In the genomic region with DNA sequence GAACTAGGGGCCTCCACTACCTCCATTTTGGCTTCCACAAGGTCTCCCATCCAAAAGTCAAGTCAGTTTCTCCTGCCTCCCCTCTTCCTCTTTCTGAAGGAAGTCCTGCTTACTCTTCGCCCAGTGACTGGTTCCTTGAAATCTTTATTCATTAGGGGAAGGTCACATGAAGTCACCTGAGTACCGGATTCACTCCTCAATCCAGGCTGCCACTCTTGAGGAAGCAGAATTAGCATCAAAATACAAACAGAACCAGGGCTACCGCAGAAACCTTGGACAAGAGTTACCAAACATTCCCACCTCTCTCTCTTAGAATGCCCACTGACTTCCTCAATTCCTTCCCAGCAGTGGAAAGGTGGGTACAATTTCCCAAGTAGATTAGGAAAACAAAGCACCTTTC, we compare ENCODE assay signal across 27 mouse cellular contexts. TPM values are rescaled to one million over a fixed set of nuclear protein-coding genes. Genes with fewer than 3 reads are reported as not detected.
DNase-seq lines count a peak whose midpoint lies in the region; ATAC-seq and TF ChIP-seq lines count a peak whose summit lies in the region.
"Had no signal": no experiment of that assay in that cellular context is flagged by ENCODE, and none has a peak within 500 bp of the region (broad histone marks: within the 10 kb centered on the region; RNA-seq: fewer than 3 reads in every experiment).

No protein-coding gene starts in this region.

- peak overlapping the region; percentile 78 for H3K4me3 ChIP-seq in E14TG2a.4 (replicated peaks; ENCODE audit: low read length)
- H3K4me3 ChIP-seq: forebrain, embryonic 10.5 days; forebrain, embryonic 13.5 days; heart, embryonic 12.5 days; heart, embryonic 15.5 days had no signal

- no peaks in the 10 kb centered on the region for H3K27me3 ChIP-seq in E14TG2a.4 (ENCODE audit: insufficient read depth, low read length)
- H3K27me3 ChIP-seq: forebrain, embryonic 13.5 days; heart, embryonic 12.5 days; heart, embryonic 15.5 days had no signal

- ATAC-seq in CD4-positive, CD25-positive, alpha-beta regulatory T cell, adult 4 months: no peak
- no peak for ATAC-seq in monocyte, adult 5-6 weeks (replicated peaks; ENCODE audit: insufficient number of reproducible peaks, low FRiP score, low TSS enrichment, poor library complexity, severe bottlenecking)
- ATAC-seq in activated CD4-positive, CD25-positive, alpha-beta regulatory T cell, adult 4 months: no peak
- ATAC-seq: forebrain, embryonic 13.5 days; forebrain, embryonic 16.5 days; hindbrain, postnatal 0 days; inflammation-experienced regulatory T-cells, adult 6 months; intestine, embryonic 16.5 days; Patski had no signal

- peaks cover 11% of the 10 kb centered on the region for H3K36me3 ChIP-seq in E14TG2a.4 (ENCODE audit: insufficient read depth, low read length)
- H3K36me3 ChIP-seq: forebrain, embryonic 10.5 days; heart, embryonic 12.5 days; heart, embryonic 15.5 days had no signal

- no peak for TF ChIP-seq CTCF in E14TG2a.4 (conservative IDR thresholded peaks at IDR 0.05; ENCODE audit: low read length)

- peak; percentile 89 for DNase-seq in ES-CJ7 (ENCODE audit: low read depth, low spot score)
- peak; percentile 89 for DNase-seq in ZHBTc4 (ENCODE audit: low read depth, low spot score)
- DNase-seq: adrenal gland, postnatal 10 days; adrenal gland, postnatal 36 days; B cell, adult 2 months; cerebellum, adult 18-20 months; cerebellum, adult 9-10 months; cerebellum, postnatal 14 days; gastrocnemius, postnatal 10 days; gastrocnemius, postnatal 36 days; heart, adult 18-20 months; heart, postnatal 10 days; heart, postnatal 4 days; kidney, adult 18-20 months had no signal

- H3K4me1 ChIP-seq in E14TG2a.4 (replicated peaks; ENCODE audit: low read depth, low read length): peaks cover 41% of the 10 kb centered on the region
- H3K4me1 ChIP-seq: forebrain, embryonic 10.5 days; forebrain, embryonic 13.5 days; heart, embryonic 12.5 days; heart, embryonic 15.5 days had no signal

- H3K9me3 ChIP-seq in E14TG2a.4 (ENCODE audit: low read length): peaks cover 20% of the 10 kb centered on the region
- H3K9me3 ChIP-seq: forebrain, embryonic 10.5 days; forebrain, embryonic 13.5 days; heart, embryonic 12.5 days; heart, embryonic 15.5 days had no signal

RNA-seq across cellular contexts. Expression of a gene that starts 10.3 kb away (rescaled TPM):
- 10 to 100 TPM in 1 of 2 experiments, 1 to 10 TPM in 1; 3.0 to 11.1 TPM for polyA plus RNA-seq in CD4-positive, CD25-positive, alpha-beta regulatory T cell, adult 4 months (2017; shearing (Covaris generic))
- 9.5 to 15.1 TPM (median 11.3 TPM) in 3 replicates for total RNA-seq in monocyte, adult 5-6 weeks (2017)
- 10 to 100 TPM; 11.4 to 18.8 TPM for polyA plus RNA-seq in activated CD4-positive, CD25-positive, alpha-beta regulatory T cell, adult 4 months (2017; shearing (Covaris generic))

RNA-seq across cellular contexts. Expression of a gene that starts 38.2 kb away (rescaled TPM):
- polyA plus RNA-seq in CD4-positive, CD25-positive, alpha-beta regulatory T cell, adult 4 months (2017; shearing (Covaris generic)): 1 to 10 TPM; 1.3 to 4.2 TPM
- 21.5 to 42.1 TPM (median 35.4 TPM) in 3 replicates for total RNA-seq in monocyte, adult 5-6 weeks (2017)
- polyA plus RNA-seq in activated CD4-positive, CD25-positive, alpha-beta regulatory T cell, adult 4 months (2017; shearing (Covaris generic)): under 1 TPM; 0.18 to 0.19 TPM
